Mouse (Mus musculus): ENCODE results near the gene Epha8. TPM values are rescaled to one million over a fixed set of nuclear protein-coding genes. Genes with fewer than 3 reads are reported as not detected.
A peak's percentile ranks its signal among the peaks of the same experiment; 100 is the strongest.

The Epha8 gene
- total RNA-seq, 2 experiments from 2014 or later, result not detected

GRCm38 (mm10) chr4:136911211-136911646, 45.4 kb downstream of the Epha8 start:
- ATAC-seq (ENCODE audit: poor library complexity, severe bottlenecking), result no peak

- no peak for ATAC-seq (ENCODE audit: poor library complexity, severe bottlenecking)
Observed at GRCm38 (mm10) chr4:136907809-136908208, 48.8 kb downstream of the Epha8 start.

GRCm38 (mm10) chr4:136907033-136907432, 49.6 kb downstream of the Epha8 start:
- no peak; the same call in 1 of the 2 replicates for ATAC-seq (ENCODE audit: poor library complexity, severe bottlenecking)

GRCm38 (mm10) chr4:136904767-136905539, 51.7 kb downstream of the Epha8 start:
- no peak for ATAC-seq (ENCODE audit: poor library complexity, severe bottlenecking)

DNA sequence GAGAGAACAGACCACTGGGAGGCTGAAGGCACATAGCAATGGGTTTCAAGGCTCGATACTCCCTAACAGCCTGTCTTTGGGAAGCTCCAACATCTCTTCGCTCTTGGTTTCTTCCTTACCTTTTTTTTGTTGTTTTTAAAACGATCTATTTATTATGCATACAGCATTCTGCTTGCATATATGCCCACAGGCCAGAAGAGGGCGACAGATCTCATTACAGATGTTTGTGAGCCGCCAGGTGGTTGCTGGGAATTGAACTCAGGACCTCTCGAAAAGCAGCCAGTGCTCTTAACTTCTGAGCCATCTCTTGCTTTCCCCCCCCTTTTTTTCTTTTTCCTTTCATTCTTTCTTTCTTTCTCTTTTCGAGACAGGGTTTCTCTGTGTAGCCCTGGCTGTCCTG, 57.5 kb downstream of the Epha8 start:
- no peak for ATAC-seq (ENCODE audit: poor library complexity, severe bottlenecking)

DNA sequence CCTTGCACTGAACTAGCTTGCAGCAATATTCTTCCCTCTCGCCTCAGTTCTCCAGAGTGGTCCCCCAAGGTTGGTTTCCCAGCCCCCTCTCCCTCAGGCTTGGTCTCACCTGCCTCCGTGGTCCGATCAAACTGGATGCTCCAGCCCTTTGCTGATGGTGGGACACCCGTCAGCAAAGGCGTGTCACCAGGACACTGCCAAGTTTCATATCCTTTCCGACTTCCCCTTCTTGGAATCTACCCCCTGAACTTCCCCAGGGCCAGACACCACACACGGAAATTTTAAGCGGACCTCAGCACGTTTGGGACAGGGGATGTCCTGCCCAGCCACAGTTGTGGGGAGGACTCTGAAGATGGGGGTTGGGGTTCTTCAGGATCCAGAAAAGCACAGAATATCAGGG, 58.0 kb downstream of the Epha8 start, which contains the start of gene C1qa:
Gene C1qa, minus strand, starts transcription at position 167 of the 400 bp plus-strand sequence.
- no peak for ATAC-seq (ENCODE audit: poor library complexity, severe bottlenecking)

- no peak for ATAC-seq (ENCODE audit: poor library complexity, severe bottlenecking)
Observed at GRCm38 (mm10) chr4:136898084-136898598, 58.5 kb downstream of the Epha8 start.

GRCm38 (mm10) chr4:136896461-136896860, 60.2 kb downstream of the Epha8 start:
- ATAC-seq (ENCODE audit: poor library complexity, severe bottlenecking), result no peak

DNA sequence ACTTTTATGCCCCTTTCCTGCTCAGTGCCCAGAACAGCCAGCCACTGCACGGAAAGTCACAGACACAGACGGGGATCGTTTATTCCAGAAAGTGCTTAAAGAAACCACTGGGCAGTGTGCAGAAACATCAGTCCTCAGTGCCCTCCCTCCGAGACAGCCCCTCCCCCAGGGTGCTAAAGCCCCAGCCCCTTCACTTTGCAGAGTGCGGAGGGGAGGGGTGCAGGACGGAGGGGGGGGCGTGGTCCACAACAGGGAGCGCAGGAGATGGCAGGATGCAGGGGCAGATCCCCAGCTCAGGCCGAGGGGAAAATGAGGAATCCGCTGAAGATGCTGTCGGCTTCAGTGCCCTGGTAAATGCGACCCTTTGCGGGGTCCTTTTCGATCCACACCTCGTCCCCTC, 60.8 kb downstream of the Epha8 start:
- ATAC-seq (ENCODE audit: poor library complexity, severe bottlenecking), result no peak

- no peak for ATAC-seq (ENCODE audit: poor library complexity, severe bottlenecking)
Observed at GRCm38 (mm10) chr4:136894821-136895220, 61.8 kb downstream of the Epha8 start.

- ATAC-seq (ENCODE audit: poor library complexity, severe bottlenecking), result no peak
Observed at GRCm38 (mm10) chr4:136893691-136894543, 62.7 kb downstream of the Epha8 start.

- ATAC-seq (ENCODE audit: poor library complexity, severe bottlenecking), result peak; percentile 35
Observed at GRCm38 (mm10) chr4:136892811-136893210, 63.8 kb downstream of the Epha8 start, which contains the start of gene C1qc. TSS of gene C1qc (minus strand) at chr4:136893065.

GRCm38 (mm10) chr4:136892371-136892770, 64.2 kb downstream of the Epha8 start:
- ATAC-seq (ENCODE audit: poor library complexity, severe bottlenecking), result no peak

DNA sequence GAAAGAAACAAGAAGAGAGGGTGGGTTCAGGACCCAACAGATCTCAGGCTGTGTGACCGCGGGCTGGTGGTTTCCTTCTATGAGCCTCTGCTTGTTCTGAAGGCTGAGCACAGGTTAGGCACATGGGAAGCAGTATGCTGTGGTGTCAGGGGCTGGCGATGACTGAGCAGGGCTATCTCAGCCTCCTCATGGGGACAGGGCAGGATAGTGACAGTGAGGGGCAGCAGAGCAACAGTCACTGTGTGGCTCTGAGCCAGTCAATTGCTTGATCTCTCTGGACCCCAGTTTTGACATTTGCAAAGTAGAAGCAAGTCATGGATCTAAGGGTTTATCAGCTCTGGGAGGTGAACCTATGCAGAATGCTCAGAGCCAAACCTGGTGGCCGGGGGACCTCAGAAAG, 65.5 kb downstream of the Epha8 start:
- no peak for ATAC-seq (ENCODE audit: poor library complexity, severe bottlenecking)

DNA sequence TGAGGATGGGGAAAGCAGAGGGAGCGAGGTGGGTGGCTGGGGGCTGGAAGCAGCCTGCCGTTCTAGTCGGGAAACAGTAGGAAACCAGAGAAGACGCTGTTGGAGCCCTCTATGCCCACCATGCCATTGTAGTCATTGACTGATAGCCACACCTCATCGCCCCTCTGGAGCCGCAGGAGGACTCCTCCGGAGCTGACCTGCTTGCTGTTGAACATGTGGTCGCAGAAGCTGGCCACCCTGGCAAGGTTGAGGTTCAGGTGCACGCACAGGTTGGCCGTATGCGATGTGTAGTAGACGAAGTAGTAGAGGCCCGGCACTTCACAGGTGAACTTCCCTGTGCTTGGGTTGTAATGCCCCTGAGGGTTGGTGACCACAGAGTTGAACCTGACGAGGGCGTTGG, 66.6 kb downstream of the Epha8 start:
- ATAC-seq (ENCODE audit: poor library complexity, severe bottlenecking), result no peak

DNA sequence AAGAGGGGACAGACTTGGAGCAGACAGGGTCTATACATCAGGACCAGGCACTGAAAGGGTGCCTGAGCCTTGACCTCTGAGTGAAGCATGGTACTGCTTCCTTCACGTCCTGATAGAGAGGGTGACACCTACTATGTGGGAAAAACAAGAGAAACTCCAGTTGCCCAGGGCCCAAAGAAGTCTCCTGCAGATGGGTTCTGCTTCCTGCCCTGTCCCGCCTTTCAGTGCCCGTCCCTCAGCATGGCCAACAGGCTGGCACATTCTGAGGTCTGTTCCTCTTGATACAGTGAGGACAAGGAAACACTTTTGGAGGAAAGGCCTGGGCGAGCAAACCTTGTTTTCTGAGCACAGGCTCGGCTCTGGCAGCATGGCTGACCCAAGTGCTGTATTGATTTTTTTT, 68.9 kb downstream of the Epha8 start:
- no peak for ATAC-seq (ENCODE audit: poor library complexity, severe bottlenecking)

- ATAC-seq (ENCODE audit: poor library complexity, severe bottlenecking), result peak; percentile 21; the same call in 1 of the 2 replicates
Observed at GRCm38 (mm10) chr4:136886101-136886500, 70.5 kb downstream of the Epha8 start, which contains the start of gene C1qb. TSS of gene C1qb (minus strand) at chr4:136886187.
